Mouse (Mus musculus) limb, embryonic 12.5 days (tissue): Measurements from ENCODE around the gene Stk32b. TPM values are rescaled to one million over a fixed set of nuclear protein-coding genes. Genes with fewer than 3 reads are reported as not detected.

Source experiments
- ATAC-seq: fragments of 200-750 bp; cut with Nextera tagmentation; 2 replicates; pipeline ENCODE4 v1.8.0; 2017; ENCODE audit warnings: low read depth, moderate TSS enrichment; ENCODE audit not compliant: insufficient number of reproducible peaks, insufficient read depth, low FRiP score, low TSS enrichment
- H3K27ac ChIP-seq: fragments of 300-500 bp; sonication (generic); 2 replicates; pipeline ENCODE4 v1.5.1; 2016; ENCODE audit warnings: mild to moderate bottlenecking, moderate library complexity
- H3K27me3 ChIP-seq: fragments of 300-500 bp; sonication (generic); 2 replicates; pipeline ENCODE4 v1.6.1; 2016; ENCODE audit warnings: mild to moderate bottlenecking, moderate library complexity
- H3K36me3 ChIP-seq: fragments of 300-500 bp; sonication (generic); 2 replicates; pipeline ENCODE4 v1.6.1; 2016; ENCODE audit warnings: mild to moderate bottlenecking, moderate library complexity
- H3K4me1 ChIP-seq: fragments of 300-500 bp; sonication (generic); replicated peaks from 2 replicates; pipeline ENCODE4 v1.6.1; 2016
- H3K4me2 ChIP-seq: fragments of 300-500 bp; sonication (generic); 2 replicates; pipeline ENCODE4 v1.6.1; 2016; ENCODE audit warnings: mild to moderate bottlenecking, moderate library complexity
- H3K4me3 ChIP-seq: fragments of 300-500 bp; sonication (generic); replicated peaks from 2 replicates; pipeline ENCODE4 v1.5.1; 2016; ENCODE audit warnings: mild to moderate bottlenecking
- H3K9ac ChIP-seq: fragments of 300-500 bp; sonication (generic); replicated peaks from 2 replicates; pipeline ENCODE4 v1.6.1; 2016; ENCODE audit warnings: mild to moderate bottlenecking, moderate library complexity
- H3K9me3 ChIP-seq: fragments of 300-500 bp; sonication (generic); 2 replicates; pipeline ENCODE4 v1.6.1; 2016; ENCODE audit warnings: mild to moderate bottlenecking, moderate library complexity
- whole genome bisulfite sequencing: fragments of 180-500 bp; shearing (Covaris S2); methylation state at CpG from one replicate; pipeline ENCODE4 v1.1.7; 2016; 5-methylcytosine and 5-hydroxymethylcytosine counted together
- polyA plus RNA-seq: library from polyadenylated mRNA; unstranded; fragments of >200 nt; fragmentation: Nextera tagmentation; extraction: Ambion mirVana; gene quantifications from 2 replicates; pipeline ENCODE4 v1.2.1, GENCODE M21; 2016

Stk32b gene
- polyA plus RNA-seq, result 1.2 and 1.7 TPM in 2 replicates

GRCm38 (mm10) chr5:37716505-37717372 lies at the start of gene Stk32b:
Gene Stk32b, minus strand, starts transcription at chr5:37717171.
- WGBS, result 1% methylated on average over 40 of the region's 40 CpGs
- H3K27me3 ChIP-seq, result peaks cover 54% of the 10 kb centered on the region
- peak within 1 kb of the TSS; percentile 50 for H3K4me3 ChIP-seq
- no peaks in the 10 kb centered on the region for H3K9me3 ChIP-seq
- ATAC-seq, result peak; percentile 72
- H3K9ac ChIP-seq, result peak within 1 kb of the TSS; percentile 57
- no peak within 1 kb of the TSS for H3K27ac ChIP-seq
- H3K36me3 ChIP-seq, result no peaks in the 10 kb centered on the region
- peaks cover 23% of the 10 kb centered on the region for H3K4me1 ChIP-seq
- H3K4me2 ChIP-seq, result peak within 1 kb of the TSS; percentile 92

DNA sequence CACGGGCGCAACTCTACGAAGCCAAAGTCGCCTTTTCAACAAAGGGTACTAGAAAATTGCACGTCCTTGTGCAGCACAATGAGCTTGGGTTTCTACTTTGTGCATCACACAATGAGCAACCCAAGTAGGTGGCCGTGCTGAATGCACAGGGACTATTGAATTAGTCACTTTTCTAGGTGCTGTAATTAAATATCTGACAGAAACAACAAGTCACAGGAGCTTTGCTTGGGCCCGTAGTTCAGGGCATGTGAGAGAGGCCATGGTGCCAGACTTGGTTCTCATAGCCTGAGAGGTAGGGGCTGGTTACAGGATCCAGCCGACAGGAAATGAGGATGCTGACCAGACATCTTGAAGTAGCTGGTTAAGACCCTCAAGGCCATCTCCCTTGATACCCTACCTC lies 48.9 kb upstream of the Stk32b start:
- Histone ChIP-seq H3K4me3 (no peak overlapping the region), H3K4me2 (no peak overlapping the region), H3K27ac (no peak overlapping the region), H3K27me3 (no peaks in the 10 kb centered on the region), H3K36me3 (no peaks in the 10 kb centered on the region), H3K4me1 (peaks cover 9% of the 10 kb centered on the region; the same call in 1 of the 2 replicates), H3K9ac (no peak overlapping the region), H3K9me3 (peaks cover 5% of the 10 kb centered on the region; the same call in 1 of the 2 replicates)
- WGBS, result 78% methylated on average over 8 of the region's 8 CpGs
- no peak for ATAC-seq

GRCm38 (mm10) chr5:37762046-37762445 lies 45.1 kb upstream of the Stk32b start:
- H3K36me3 ChIP-seq, result no peaks in the 10 kb centered on the region
- 86% methylated on average over 3 of the region's 3 CpGs for WGBS
- H3K4me3 ChIP-seq, result no peak overlapping the region
- H3K4me2 ChIP-seq, result no peak overlapping the region
- H3K27me3 ChIP-seq, result no peaks in the 10 kb centered on the region; the same call in 1 of the 2 replicates
- ATAC-seq, result no peak
- no peak overlapping the region for H3K9ac ChIP-seq
- H3K4me1 ChIP-seq, result 0 out of 2 replicates have a peak, but pooled peaks cover 3% of the 10 kb centered on the region
- peaks cover 5% of the 10 kb centered on the region; the same call in 1 of the 2 replicates for H3K9me3 ChIP-seq
- no peak overlapping the region for H3K27ac ChIP-seq

DNA sequence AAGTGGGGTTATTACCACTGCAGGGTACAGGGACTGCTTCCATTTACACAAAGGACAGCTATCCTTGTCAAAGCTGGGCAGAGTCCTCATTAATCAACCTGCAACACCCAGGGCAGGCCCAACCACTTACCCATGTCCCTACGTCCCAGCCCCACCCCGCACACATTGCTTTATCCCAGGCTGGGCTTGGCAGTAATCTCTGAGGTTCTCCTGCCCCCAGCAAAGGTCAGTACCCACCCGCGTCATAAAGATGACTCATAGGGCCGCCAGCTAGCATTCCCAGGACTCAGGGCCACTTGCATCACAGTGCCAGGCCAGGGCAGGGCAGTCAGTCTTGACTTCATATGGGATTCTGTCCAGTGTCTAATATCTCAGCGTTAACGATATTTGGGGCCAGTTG lies 36.4 kb upstream of the Stk32b start:
- peaks cover 4% of the 10 kb centered on the region; the same call in 1 of the 2 replicates for H3K27me3 ChIP-seq
- no peak overlapping the region for H3K4me2 ChIP-seq
- ATAC-seq, result no peak
- H3K4me1 ChIP-seq, result peaks cover 15% of the 10 kb centered on the region
- no peaks in the 10 kb centered on the region for H3K9me3 ChIP-seq
- no peaks in the 10 kb centered on the region for H3K36me3 ChIP-seq
- 70% methylated on average over 7 of the region's 7 CpGs for WGBS
- H3K4me3 ChIP-seq, result no peak overlapping the region
- no peak overlapping the region for H3K27ac ChIP-seq
- H3K9ac ChIP-seq, result no peak overlapping the region

- Histone ChIP-seq H3K4me1 (peaks cover 15% of the 10 kb centered on the region), H3K9me3 (no peaks in the 10 kb centered on the region), H3K9ac (no peak overlapping the region), H3K4me3 (no peak overlapping the region), H3K27me3 (peaks cover 4% of the 10 kb centered on the region; the same call in 1 of the 2 replicates), H3K27ac (no peak overlapping the region), H3K4me2 (no peak overlapping the region), H3K36me3 (no peaks in the 10 kb centered on the region)
- WGBS, result 61% methylated on average over 8 of the region's 8 CpGs
- ATAC-seq, result no peak; the same call in 1 of the 2 replicates
These were observed 35.3 kb upstream of the Stk32b start for GRCm38 (mm10) chr5:37752027-37752967.

GRCm38 (mm10) chr5:37743889-37744707 lies 27.1 kb upstream of the Stk32b start:
- H3K27me3 ChIP-seq, result peaks cover 30% of the 10 kb centered on the region; the same call in 1 of the 2 replicates
- no peak overlapping the region for H3K9ac ChIP-seq
- H3K4me1 ChIP-seq, result peaks cover 9% of the 10 kb centered on the region; the same call in 1 of the 2 replicates
- no peak for ATAC-seq
- 65% methylated on average over 13 of the region's 13 CpGs for WGBS
- H3K36me3 ChIP-seq, result no peaks in the 10 kb centered on the region
- no peak overlapping the region for H3K27ac ChIP-seq
- no peak overlapping the region for H3K4me2 ChIP-seq
- no peak overlapping the region for H3K4me3 ChIP-seq
- H3K9me3 ChIP-seq, result peaks cover 8% of the 10 kb centered on the region; the same call in 1 of the 2 replicates

- WGBS, result 68% methylated on average over 7 of the region's 7 CpGs
- ATAC-seq, result no peak
These were observed 19.2 kb upstream of the Stk32b start for GRCm38 (mm10) chr5:37736213-37736612.

DNA sequence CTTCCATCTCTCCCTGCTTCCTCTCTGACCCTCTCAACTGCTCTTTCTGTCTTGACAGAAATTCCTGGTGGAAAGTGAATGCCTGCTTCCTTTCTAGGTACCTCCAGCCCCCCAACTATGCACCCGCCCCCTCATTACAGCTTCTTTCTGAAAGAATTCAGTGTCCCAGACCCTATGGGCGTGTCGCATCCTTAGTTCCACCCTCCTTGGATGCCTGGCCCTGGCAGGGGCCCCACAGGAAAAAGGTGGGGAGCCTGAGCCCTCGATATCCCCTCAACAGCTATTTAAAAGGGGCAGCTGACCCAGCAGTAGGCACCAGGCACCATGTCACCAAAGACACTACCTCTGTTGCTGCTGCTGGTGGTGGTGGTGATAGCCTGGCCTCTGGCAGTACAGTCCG lies 18.3 kb upstream of the Stk32b start, which contains the start of gene Cytl1:
Cytl1 (plus strand) TSS at position 296 of the 400 bp plus-strand sequence.
- H3K4me3 ChIP-seq, result no peak within 1 kb of the TSS

More at GRCm38 (mm10) chr5:37736213-37736612, 19.2 kb upstream of the Stk32b start:
- Histone ChIP-seq H3K27ac (no peak overlapping the region), H3K9ac (no peak overlapping the region), H3K4me3 (no peak overlapping the region), H3K27me3 (peaks cover 41% of the 10 kb centered on the region; the same call in 1 of the 2 replicates), H3K4me2 (no peak overlapping the region), H3K36me3 (no peaks in the 10 kb centered on the region), H3K4me1 (peaks cover 15% of the 10 kb centered on the region), H3K9me3 (no peaks in the 10 kb centered on the region)

DNA sequence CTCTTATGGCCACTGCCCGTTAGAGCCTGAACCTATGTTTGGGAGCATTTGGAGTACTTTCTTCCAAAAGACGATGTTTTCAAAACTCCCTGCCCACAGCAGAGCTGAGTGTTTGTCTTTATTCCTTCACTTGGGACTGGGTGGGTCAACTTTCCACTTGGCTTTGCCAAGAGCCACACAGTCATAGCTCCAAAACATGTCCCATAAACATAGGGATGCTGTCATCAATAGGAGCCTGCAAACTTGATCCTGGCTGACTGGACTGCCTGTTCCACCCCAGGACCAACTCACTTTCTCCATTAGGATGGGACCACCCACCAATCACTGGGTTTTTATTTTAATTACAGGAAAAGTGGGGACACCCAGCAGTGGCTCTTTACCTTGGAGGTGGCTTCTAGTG lies 13.8 kb upstream of the Stk32b start:
- Histone ChIP-seq H3K27ac (no peak overlapping the region), H3K9ac (no peak overlapping the region), H3K36me3 (no peaks in the 10 kb centered on the region), H3K4me3 (no peak overlapping the region), H3K27me3 (peaks cover 11% of the 10 kb centered on the region; the same call in 1 of the 2 replicates), H3K9me3 (no peaks in the 10 kb centered on the region), H3K4me2 (no peak overlapping the region), H3K4me1 (peaks cover 11% of the 10 kb centered on the region)
- 90% methylated on average over 2 of the region's 2 CpGs for WGBS
- no peak for ATAC-seq

More for the DNA sequence above, 18.3 kb upstream of the Stk32b start, which contains the start of gene Cytl1:
- WGBS, result 45% methylated on average over 5 of the region's 5 CpGs
- Histone ChIP-seq H3K4me2 (no peak within 1 kb of the TSS), H3K4me1 (peaks cover 15% of the 10 kb centered on the region), H3K9ac (no peak within 1 kb of the TSS), H3K36me3 (no peaks in the 10 kb centered on the region), H3K9me3 (no peaks in the 10 kb centered on the region), H3K27ac (no peak within 1 kb of the TSS), H3K27me3 (peaks cover 31% of the 10 kb centered on the region; the same call in 1 of the 2 replicates)
- ATAC-seq, result no peak

DNA sequence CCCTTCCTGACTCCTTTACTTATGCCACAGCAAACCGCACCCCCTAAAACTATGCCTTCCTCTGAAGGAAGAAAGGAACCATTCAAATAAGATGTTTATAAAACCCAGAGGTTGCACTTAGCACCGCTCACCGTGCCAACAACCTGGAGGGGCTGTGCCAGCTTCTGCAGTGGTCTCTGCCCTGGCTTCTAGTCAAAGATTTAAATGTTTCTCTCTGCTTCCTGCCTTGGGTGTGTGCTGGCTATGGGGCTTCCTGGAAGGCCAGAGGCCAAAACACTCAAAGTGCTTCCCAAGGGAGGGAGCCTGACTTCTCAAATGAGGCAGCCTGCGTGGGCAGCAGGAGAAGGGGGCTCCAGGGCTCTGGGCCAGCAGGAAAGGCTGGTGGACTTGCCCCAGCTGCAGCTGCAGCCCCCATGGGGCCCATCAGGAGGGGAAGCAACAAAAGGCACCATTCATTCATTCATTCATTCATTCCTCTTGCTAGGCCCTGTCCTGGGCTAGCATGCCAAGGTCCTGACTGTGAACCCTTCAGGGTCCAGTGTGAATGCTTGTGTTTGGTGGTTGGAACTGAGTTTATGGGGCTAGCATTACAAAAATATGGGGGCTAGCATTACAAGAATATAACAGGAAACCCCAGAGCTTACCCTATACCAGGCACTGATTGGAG lies 8.4 kb upstream of the Stk32b start:
- no peak overlapping the region for H3K4me3 ChIP-seq
- H3K27me3 ChIP-seq, result no peaks in the 10 kb centered on the region
- peak; percentile 45; the same call in 1 of the 2 replicates for ATAC-seq
- H3K27ac ChIP-seq, result peak overlapping the region; percentile 85
- H3K4me2 ChIP-seq, result no peak overlapping the region
- H3K9ac ChIP-seq, result no peak overlapping the region
- H3K36me3 ChIP-seq, result no peaks in the 10 kb centered on the region
- H3K4me1 ChIP-seq, result peaks cover 30% of the 10 kb centered on the region
- no peaks in the 10 kb centered on the region; the same call in 1 of the 2 replicates for H3K9me3 ChIP-seq
- 66% methylated on average over 4 of the region's 4 CpGs for WGBS
